ENCODE assay signal across 8 mouse cellular contexts in genomic region chr4:155895216-155895615, GRCm38 (mm10). TPM values are rescaled to one million over a fixed set of nuclear protein-coding genes. Genes with fewer than 3 reads are reported as not detected.
DNase-seq lines count a peak whose midpoint lies in the region; ATAC-seq and TF ChIP-seq lines count a peak whose summit lies in the region.

No protein-coding gene starts in this region.

- peak overlapping the region; percentile 98 for H3K4me2 ChIP-seq in hindbrain, embryonic 12.5 days (replicated peaks)

- H3K27me3 ChIP-seq in hindbrain, embryonic 12.5 days = no peaks in the 10 kb centered on the region
- no peaks in the 10 kb centered on the region for H3K27me3 ChIP-seq in small intestine, adult 2 months (ENCODE audit: control insufficient read depth, insufficient read depth, low read length)

- no peak for TF ChIP-seq CTCF in brain, embryonic 14.5 days (IDR thresholded peaks at IDR 0.05; ENCODE audit: borderline replicate concordance, extremely low read depth, insufficient read depth, insufficient read length)
- TF ChIP-seq CTCF in small intestine, adult 2 months (IDR thresholded peaks at IDR 0.05; ENCODE audit: extremely low read depth, insufficient read length, insufficient replicate concordance, low read depth, low read length) = no peak

- H3K9ac ChIP-seq in hindbrain, embryonic 12.5 days = peak overlapping the region; percentile 54; the same call in 1 of the 2 replicates

- H3K4me1 ChIP-seq in hindbrain, embryonic 12.5 days = peaks cover 39% of the 10 kb centered on the region
- H3K4me1 ChIP-seq in small intestine, adult 2 months (ENCODE audit: control insufficient read depth, insufficient read depth, insufficient read length, low read length) = peaks cover 21% of the 10 kb centered on the region

- H3K36me3 ChIP-seq in hindbrain, embryonic 12.5 days = peaks cover 41% of the 10 kb centered on the region
- H3K36me3 ChIP-seq in small intestine, adult 2 months (ENCODE audit: control insufficient read depth, insufficient read depth, low read length) = peaks cover 8% of the 10 kb centered on the region

- ATAC-seq in hindbrain, embryonic 12.5 days (ENCODE audit: low FRiP score) = no peak

- 45% methylated on average over 6 of the region's 6 CpGs for whole genome bisulfite sequencing in hindbrain, embryonic 12.5 days
- 62% methylated on average over 6 of the region's 6 CpGs for WGBS in small intestine, adult 2 months

- TF ChIP-seq POLR2A in brain, embryonic 14.5 days (IDR thresholded peaks at IDR 0.05; ENCODE audit: borderline replicate concordance, extremely low read depth, insufficient read depth, insufficient read length, poor library complexity, severe bottlenecking) = no peak
- TF ChIP-seq POLR2A in small intestine, adult 2 months (IDR thresholded peaks at IDR 0.05; ENCODE audit: low read depth, low read length) = no peak

- peak; percentile 61 for DNase-seq in ES-CJ7 (ENCODE audit: low read depth, low spot score)
- peak; percentile 79 for DNase-seq in brain, embryonic 14.5 days (ENCODE audit: low read depth)
- DNase-seq in frontal cortex, adult 2 months (ENCODE audit: extremely low spot score in 1 of 2, low spot score in 1 of 2) = peak; percentile 80 to 88
- DNase-seq in layer of hippocampus, postnatal 14 days (ENCODE audit: low spot score in 2 of 2) = peak; percentile 78 to 91
- peak; percentile 55 for DNase-seq in lung, postnatal 25 days (ENCODE audit: low spot score)
- no peak for DNase-seq in yolk sac, embryonic 10.5 days (ENCODE audit: low spot score)

- H3K9me3 ChIP-seq in hindbrain, embryonic 12.5 days (replicated peaks) = no peaks in the 10 kb centered on the region

- peak overlapping the region; percentile 95 for H3K4me3 ChIP-seq in hindbrain, embryonic 12.5 days
- H3K4me3 ChIP-seq in small intestine, adult 2 months (ENCODE audit: low read depth, low read length) = peak overlapping the region; percentile 15

- H3K27ac ChIP-seq in hindbrain, embryonic 12.5 days = peak overlapping the region; percentile 35; the same call in 1 of the 2 replicates
- peak overlapping the region; percentile 64 for H3K27ac ChIP-seq in small intestine, adult 2 months (ENCODE audit: insufficient read depth, low read depth, low read length)

RNA-seq across cellular contexts. Expression of gene Acap3, which starts 3.6 kb away (rescaled TPM):
- 128 and 130 TPM in 2 replicates for polyA plus RNA-seq in brain, embryonic 14.5 days (2012; rRNA removed)
- polyA plus RNA-seq in frontal cortex, adult 2 months (2012; rRNA removed) = 101 and 109 TPM in 2 replicates
- 64.9 and 66.9 TPM in 2 replicates for polyA plus RNA-seq in hindbrain, embryonic 12.5 days (2016; fragmentation: Nextera tagmentation; extraction: Ambion mirVana)
- total RNA-seq in layer of hippocampus, postnatal 14 days (2021) = 100 to 1,000 TPM; 143 to 160 TPM
- 11.1 and 15.9 TPM in 2 replicates for polyA plus RNA-seq in small intestine, adult 2 months (2012; rRNA removed)

RNA-seq across cellular contexts. Expression of gene Pusl1, which starts 3.6 kb away (rescaled TPM):
- polyA plus RNA-seq in brain, embryonic 14.5 days (2012; rRNA removed) = 75.1 and 115 TPM in 2 replicates
- 86.6 and 87.9 TPM in 2 replicates for polyA plus RNA-seq in frontal cortex, adult 2 months (2012; rRNA removed)
- polyA plus RNA-seq in hindbrain, embryonic 12.5 days (2016; fragmentation: Nextera tagmentation; extraction: Ambion mirVana) = 45.1 and 48.3 TPM in 2 replicates
- total RNA-seq in layer of hippocampus, postnatal 14 days (2021) = 10 to 100 TPM; 61.3 to 65.4 TPM
- 25.2 and 30.8 TPM in 2 replicates for polyA plus RNA-seq in small intestine, adult 2 months (2012; rRNA removed)

RNA-seq across cellular contexts. Expression of gene Ints11, which starts 25.9 kb away (rescaled TPM):
- polyA plus RNA-seq in brain, embryonic 14.5 days (2012; rRNA removed) = 69.1 and 96.2 TPM in 2 replicates
- polyA plus RNA-seq in frontal cortex, adult 2 months (2012; rRNA removed) = 36.9 and 41.1 TPM in 2 replicates
- polyA plus RNA-seq in hindbrain, embryonic 12.5 days (2016; fragmentation: Nextera tagmentation; extraction: Ambion mirVana) = 74.9 and 76.3 TPM in 2 replicates
- 10 to 100 TPM; 29.4 to 33.0 TPM for total RNA-seq in layer of hippocampus, postnatal 14 days (2021)
- 15.0 and 26.0 TPM in 2 replicates for polyA plus RNA-seq in small intestine, adult 2 months (2012; rRNA removed)

RNA-seq across cellular contexts. Expression of gene Cptp, which starts 26.0 kb away (rescaled TPM):
- 29.0 and 30.0 TPM in 2 replicates for polyA plus RNA-seq in brain, embryonic 14.5 days (2012; rRNA removed)
- 19.6 and 22.3 TPM in 2 replicates for polyA plus RNA-seq in frontal cortex, adult 2 months (2012; rRNA removed)
- polyA plus RNA-seq in hindbrain, embryonic 12.5 days (2016; fragmentation: Nextera tagmentation; extraction: Ambion mirVana) = 18.5 and 18.6 TPM in 2 replicates
- 10 to 100 TPM; 29.5 to 31.2 TPM for total RNA-seq in layer of hippocampus, postnatal 14 days (2021)
- 65.7 and 69.1 TPM in 2 replicates for polyA plus RNA-seq in small intestine, adult 2 months (2012; rRNA removed)

RNA-seq across cellular contexts. Expression of gene Tas1r3, which starts 32.1 kb away (rescaled TPM):
- 0.77 and 0.83 TPM in 2 replicates for polyA plus RNA-seq in brain, embryonic 14.5 days (2012; rRNA removed)
- polyA plus RNA-seq in frontal cortex, adult 2 months (2012; rRNA removed) = 0.36 and 0.38 TPM in 2 replicates
- polyA plus RNA-seq in hindbrain, embryonic 12.5 days (2016; fragmentation: Nextera tagmentation; extraction: Ambion mirVana) = 0.53 and 0.65 TPM in 2 replicates
- under 1 TPM; 0.25 to 0.29 TPM for total RNA-seq in layer of hippocampus, postnatal 14 days (2021)
- polyA plus RNA-seq in small intestine, adult 2 months (2012; rRNA removed) = 1.0 and 1.8 TPM in 2 replicates
